Mouse (Mus musculus): ENCODE measurements around the gene Magi2. TPM values are rescaled to one million over a fixed set of nuclear protein-coding genes. Genes with fewer than 3 reads are reported as not detected.

Magi2 gene
- polyA plus RNA-seq, 1 experiment from 2014 or later: 3.2 TPM

GRCm38 (mm10) chr5:20006616-20007015, 779.8 kb downstream of the Magi2 start:
- DNase-seq (ENCODE audit: low spot score): no peak
- Histone ChIP-seq H3K9me3 (ENCODE audit: control insufficient read depth, low read length) (no peaks in the 10 kb centered on the region), H3K4me1 (replicated peaks; ENCODE audit: control insufficient read depth, insufficient read depth, low read length) (no peaks in the 10 kb centered on the region), H3K27me3 (replicated peaks; ENCODE audit: control insufficient read depth, insufficient read depth, low read length) (no peaks in the 10 kb centered on the region), H3K36me3 (ENCODE audit: control insufficient read depth, insufficient read depth, low read length) (no peaks in the 10 kb centered on the region), H3K4me3 (ENCODE audit: low read depth, low read length) (no peak overlapping the region), H3K4me2 (ENCODE audit: low read length) (no peak overlapping the region), H3K27ac (ENCODE audit: low read depth) (no peak overlapping the region), H3K9ac (ENCODE audit: low read length) (no peak overlapping the region)
- no peak for ATAC-seq (replicated peaks; ENCODE audit: low FRiP score, low TSS enrichment, low read depth)
- WGBS: 84% methylated on average over 2 of the region's 2 CpGs

- 85% methylated on average over 8 of the region's 8 CpGs for WGBS
- H3K27me3 ChIP-seq (replicated peaks; ENCODE audit: control insufficient read depth, insufficient read depth, low read length): no peaks in the 10 kb centered on the region
- DNase-seq (ENCODE audit: low spot score): no peak
- H3K9me3 ChIP-seq (ENCODE audit: control insufficient read depth, low read length): no peaks in the 10 kb centered on the region
- no peaks in the 10 kb centered on the region for H3K4me1 ChIP-seq (replicated peaks; ENCODE audit: control insufficient read depth, insufficient read depth, low read length)
- H3K4me3 ChIP-seq (ENCODE audit: low read depth, low read length): no peak overlapping the region
- H3K27ac ChIP-seq (ENCODE audit: low read depth): no peak overlapping the region
- ATAC-seq (replicated peaks; ENCODE audit: low FRiP score, low TSS enrichment, low read depth): no peak
- H3K36me3 ChIP-seq (ENCODE audit: control insufficient read depth, insufficient read depth, low read length): no peaks in the 10 kb centered on the region
- H3K9ac ChIP-seq (ENCODE audit: low read length): no peak overlapping the region
- no peak overlapping the region for H3K4me2 ChIP-seq (ENCODE audit: low read length)
Observed at GRCm38 (mm10) chr5:20007246-20007645, 780.4 kb downstream of the Magi2 start.

GRCm38 (mm10) chr5:20010210-20010609, 783.4 kb downstream of the Magi2 start:
- no peak overlapping the region for H3K4me2 ChIP-seq (ENCODE audit: low read length)
- 63% methylated on average over 7 of the region's 7 CpGs for WGBS
- H3K9ac ChIP-seq (ENCODE audit: low read length): no peak overlapping the region
- DNase-seq (ENCODE audit: low spot score) (no peak), ATAC-seq (replicated peaks; ENCODE audit: low FRiP score, low TSS enrichment, low read depth) (no peak)
- H3K4me3 ChIP-seq (ENCODE audit: low read depth, low read length): no peak overlapping the region
- H3K27me3 ChIP-seq (replicated peaks; ENCODE audit: control insufficient read depth, insufficient read depth, low read length): no peaks in the 10 kb centered on the region
- no peaks in the 10 kb centered on the region for H3K9me3 ChIP-seq (ENCODE audit: control insufficient read depth, low read length)
- no peaks in the 10 kb centered on the region for H3K4me1 ChIP-seq (replicated peaks; ENCODE audit: control insufficient read depth, insufficient read depth, low read length)
- no peaks in the 10 kb centered on the region for H3K36me3 ChIP-seq (ENCODE audit: control insufficient read depth, insufficient read depth, low read length)
- no peak overlapping the region for H3K27ac ChIP-seq (ENCODE audit: low read depth)

- no peak for ATAC-seq (replicated peaks; ENCODE audit: low FRiP score, low TSS enrichment, low read depth)
- WGBS: 71% methylated on average over 3 of the region's 3 CpGs
- Histone ChIP-seq H3K4me3 (ENCODE audit: low read depth, low read length) (no peak overlapping the region), H3K27me3 (replicated peaks; ENCODE audit: control insufficient read depth, insufficient read depth, low read length) (no peaks in the 10 kb centered on the region), H3K4me1 (replicated peaks; ENCODE audit: control insufficient read depth, insufficient read depth, low read length) (no peaks in the 10 kb centered on the region), H3K4me2 (ENCODE audit: low read length) (no peak overlapping the region), H3K36me3 (ENCODE audit: control insufficient read depth, insufficient read depth, low read length) (no peaks in the 10 kb centered on the region), H3K9me3 (ENCODE audit: control insufficient read depth, low read length) (no peaks in the 10 kb centered on the region), H3K9ac (ENCODE audit: low read length) (no peak overlapping the region), H3K27ac (ENCODE audit: low read depth) (no peak overlapping the region)
- DNase-seq (ENCODE audit: low spot score): no peak
Observed at GRCm38 (mm10) chr5:20018063-20018462, 791.2 kb downstream of the Magi2 start.

GRCm38 (mm10) chr5:20046649-20047048, 819.8 kb downstream of the Magi2 start:
- Histone ChIP-seq H3K27ac (ENCODE audit: low read depth) (no peak overlapping the region), H3K36me3 (ENCODE audit: control insufficient read depth, insufficient read depth, low read length) (no peaks in the 10 kb centered on the region), H3K27me3 (replicated peaks; ENCODE audit: control insufficient read depth, insufficient read depth, low read length) (no peaks in the 10 kb centered on the region), H3K9ac (ENCODE audit: low read length) (no peak overlapping the region), H3K4me1 (replicated peaks; ENCODE audit: control insufficient read depth, insufficient read depth, low read length) (no peaks in the 10 kb centered on the region), H3K9me3 (ENCODE audit: control insufficient read depth, low read length) (no peaks in the 10 kb centered on the region), H3K4me3 (ENCODE audit: low read depth, low read length) (no peak overlapping the region), H3K4me2 (ENCODE audit: low read length) (no peak overlapping the region)
- ATAC-seq (replicated peaks; ENCODE audit: low FRiP score, low TSS enrichment, low read depth) (no peak), DNase-seq (ENCODE audit: low spot score) (no peak)
- 68% methylated on average over 3 of the region's 3 CpGs for whole genome bisulfite sequencing

GRCm38 (mm10) chr5:20048386-20048785, 821.5 kb downstream of the Magi2 start:
- DNase-seq (ENCODE audit: low spot score) (no peak), ATAC-seq (replicated peaks; ENCODE audit: low FRiP score, low TSS enrichment, low read depth) (no peak)
- no peak overlapping the region for H3K4me2 ChIP-seq (ENCODE audit: low read length)
- H3K9ac ChIP-seq (ENCODE audit: low read length): no peak overlapping the region
- H3K9me3 ChIP-seq (ENCODE audit: control insufficient read depth, low read length): no peaks in the 10 kb centered on the region
- H3K27ac ChIP-seq (ENCODE audit: low read depth): no peak overlapping the region
- H3K27me3 ChIP-seq (replicated peaks; ENCODE audit: control insufficient read depth, insufficient read depth, low read length): no peaks in the 10 kb centered on the region
- H3K36me3 ChIP-seq (ENCODE audit: control insufficient read depth, insufficient read depth, low read length): no peaks in the 10 kb centered on the region
- no peaks in the 10 kb centered on the region for H3K4me1 ChIP-seq (replicated peaks; ENCODE audit: control insufficient read depth, insufficient read depth, low read length)
- no peak overlapping the region for H3K4me3 ChIP-seq (ENCODE audit: low read depth, low read length)
- 90% methylated on average over 2 of the region's 2 CpGs for WGBS

GRCm38 (mm10) chr5:20050284-20050683, 823.4 kb downstream of the Magi2 start:
- H3K9me3 ChIP-seq (ENCODE audit: control insufficient read depth, low read length): no peaks in the 10 kb centered on the region
- DNase-seq (ENCODE audit: low spot score) (no peak), ATAC-seq (replicated peaks; ENCODE audit: low FRiP score, low TSS enrichment, low read depth) (no peak)
- H3K27ac ChIP-seq (ENCODE audit: low read depth): no peak overlapping the region
- H3K27me3 ChIP-seq (replicated peaks; ENCODE audit: control insufficient read depth, insufficient read depth, low read length): no peaks in the 10 kb centered on the region
- H3K4me2 ChIP-seq (ENCODE audit: low read length): no peak overlapping the region
- no peaks in the 10 kb centered on the region for H3K4me1 ChIP-seq (replicated peaks; ENCODE audit: control insufficient read depth, insufficient read depth, low read length)
- WGBS: 34% methylated on average over 1 of the region's 1 CpGs
- no peak overlapping the region for H3K4me3 ChIP-seq (ENCODE audit: low read depth, low read length)
- no peaks in the 10 kb centered on the region for H3K36me3 ChIP-seq (ENCODE audit: control insufficient read depth, insufficient read depth, low read length)
- H3K9ac ChIP-seq (ENCODE audit: low read length): no peak overlapping the region

GRCm38 (mm10) chr5:20055000-20055399, 828.2 kb downstream of the Magi2 start:
- Histone ChIP-seq H3K9me3 (ENCODE audit: control insufficient read depth, low read length) (no peaks in the 10 kb centered on the region), H3K4me3 (ENCODE audit: low read depth, low read length) (no peak overlapping the region), H3K4me2 (ENCODE audit: low read length) (no peak overlapping the region), H3K27ac (ENCODE audit: low read depth) (no peak overlapping the region), H3K36me3 (ENCODE audit: control insufficient read depth, insufficient read depth, low read length) (no peaks in the 10 kb centered on the region), H3K9ac (ENCODE audit: low read length) (no peak overlapping the region), H3K4me1 (replicated peaks; ENCODE audit: control insufficient read depth, insufficient read depth, low read length) (no peaks in the 10 kb centered on the region; the same call in 1 of the 2 replicates), H3K27me3 (replicated peaks; ENCODE audit: control insufficient read depth, insufficient read depth, low read length) (no peaks in the 10 kb centered on the region)
- no peak for DNase-seq (ENCODE audit: low spot score)
- WGBS: 95% methylated on average over 1 of the region's 1 CpGs
- ATAC-seq (replicated peaks; ENCODE audit: low FRiP score, low TSS enrichment, low read depth): no peak

GRCm38 (mm10) chr5:20056074-20056842, 829.4 kb downstream of the Magi2 start:
- no peak for ATAC-seq (replicated peaks; ENCODE audit: low FRiP score, low TSS enrichment, low read depth)
- 39% methylated on average over 5 of the region's 5 CpGs for WGBS
- no peak overlapping the region for H3K4me3 ChIP-seq (ENCODE audit: low read depth, low read length)
- no peaks in the 10 kb centered on the region for H3K36me3 ChIP-seq (ENCODE audit: control insufficient read depth, insufficient read depth, low read length)
- H3K9me3 ChIP-seq (ENCODE audit: control insufficient read depth, low read length): no peaks in the 10 kb centered on the region
- no peak overlapping the region for H3K9ac ChIP-seq (ENCODE audit: low read length)
- H3K27ac ChIP-seq (ENCODE audit: low read depth): no peak overlapping the region
- no peak for DNase-seq (ENCODE audit: low spot score)
- H3K27me3 ChIP-seq (replicated peaks; ENCODE audit: control insufficient read depth, insufficient read depth, low read length): no peaks in the 10 kb centered on the region
- H3K4me2 ChIP-seq (ENCODE audit: low read length): no peak overlapping the region
- no peaks in the 10 kb centered on the region; the same call in 1 of the 2 replicates for H3K4me1 ChIP-seq (replicated peaks; ENCODE audit: control insufficient read depth, insufficient read depth, low read length)
